Comparison of ENCODE assay signal across 8 mouse cellular contexts in the genomic region with DNA sequence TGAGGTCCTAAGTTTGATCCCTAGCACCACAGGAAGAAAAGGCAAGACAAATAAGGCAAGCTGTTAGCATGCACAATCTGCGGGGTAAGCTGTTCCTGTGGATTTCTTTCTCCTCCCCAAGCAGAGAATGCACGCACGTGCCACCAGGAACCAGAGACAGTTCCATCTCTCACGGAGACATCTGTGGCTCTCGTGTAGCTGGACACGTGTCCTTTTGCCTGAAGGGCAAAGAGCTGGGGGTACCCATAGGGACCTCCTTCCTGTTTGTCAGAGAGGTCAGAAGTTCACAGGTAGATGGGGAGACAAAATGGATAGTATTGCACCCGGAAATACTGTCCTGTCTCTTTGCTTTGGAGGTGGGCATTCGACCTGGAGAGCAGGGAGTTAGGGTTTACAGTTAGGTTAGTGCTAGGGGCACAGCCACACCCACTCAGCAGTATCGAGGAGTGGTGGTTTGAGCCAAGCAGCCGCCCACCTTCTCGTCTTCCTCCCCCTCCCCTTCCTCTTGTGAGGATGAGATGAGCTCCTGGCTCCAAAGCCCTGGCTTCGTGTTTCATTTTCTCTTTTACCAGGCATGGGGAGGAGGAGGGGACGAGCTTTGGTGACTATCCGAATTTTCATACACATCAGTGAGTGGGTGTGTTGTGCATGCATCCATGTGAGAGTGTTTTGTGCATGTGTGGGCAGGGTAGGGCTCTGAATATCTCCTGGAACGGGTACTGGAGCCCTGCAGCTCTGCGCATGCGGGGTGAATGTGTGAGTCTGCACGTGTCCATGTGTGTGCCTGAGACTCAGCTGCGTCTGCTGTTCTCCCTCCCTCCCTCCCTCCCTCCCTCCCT. TPM values are rescaled to one million over a fixed set of nuclear protein-coding genes. Genes with fewer than 3 reads are reported as not detected.
DNase-seq lines count a peak whose midpoint lies in the region; ATAC-seq lines count a peak whose summit lies in the region.

No protein-coding gene starts in this region.

- ATAC-seq in hindbrain, embryonic 15.5 days (ENCODE audit: low FRiP score, low read depth) = peak; percentile 49

- peak overlapping the region; percentile 20 for H3K9ac ChIP-seq in hindbrain, embryonic 15.5 days

- peak overlapping the region; percentile 18 for H3K4me3 ChIP-seq in hindbrain, embryonic 15.5 days

- H3K4me1 ChIP-seq in hindbrain, embryonic 15.5 days (replicated peaks) = peaks cover 92% of the 10 kb centered on the region

- WGBS in hindbrain, embryonic 15.5 days = 3% methylated on average over 18 of the region's 19 CpGs

- no peaks in the 10 kb centered on the region for H3K9me3 ChIP-seq in hindbrain, embryonic 15.5 days

- no peaks in the 10 kb centered on the region for H3K36me3 ChIP-seq in hindbrain, embryonic 15.5 days

- peak; percentile 84 for DNase-seq in ovary, adult 18-20 months (ENCODE audit: low spot score)
- DNase-seq in ovary, postnatal 10 days (ENCODE audit: low spot score) = no peak
- DNase-seq in cerebellum, postnatal 10 days = peak; percentile 93 to 97
- DNase-seq in gastrocnemius, adult 18-20 months (ENCODE audit: low spot score) = peak; percentile 86
- peak; percentile 91 to 92 for DNase-seq in layer of hippocampus, postnatal 36 days
- DNase-seq in lung, postnatal 14 days = peak; percentile 72
- DNase-seq in retina, postnatal 1 day = peak; percentile 94

- no peaks in the 10 kb centered on the region for H3K27me3 ChIP-seq in hindbrain, embryonic 15.5 days

- H3K27ac ChIP-seq in hindbrain, embryonic 15.5 days (replicated peaks) = peak overlapping the region; percentile 99

- peak overlapping the region; percentile 93 for H3K4me2 ChIP-seq in hindbrain, embryonic 15.5 days

RNA-seq across cellular contexts. Expression of gene Thra, which starts 6.6 kb away (rescaled TPM):
- total RNA-seq in gastrocnemius, adult 18-20 months (2021) = 10 to 100 TPM; 78.3 to 85.2 TPM
- 136 and 138 TPM in 2 replicates for polyA plus RNA-seq in hindbrain, embryonic 15.5 days (2015; fragmentation: Nextera tagmentation; extraction: Ambion mirVana)
- 100 to 1,000 TPM; 956 to 985 TPM for total RNA-seq in layer of hippocampus, postnatal 36 days (2021)

RNA-seq across cellular contexts. Expression of gene Med24, which starts 17.8 kb away (rescaled TPM):
- total RNA-seq in gastrocnemius, adult 18-20 months (2021) = 10 to 100 TPM; 48.1 to 53.3 TPM
- polyA plus RNA-seq in hindbrain, embryonic 15.5 days (2015; fragmentation: Nextera tagmentation; extraction: Ambion mirVana) = 67.0 and 70.3 TPM in 2 replicates
- 100 to 1,000 TPM; 127 to 140 TPM for total RNA-seq in layer of hippocampus, postnatal 36 days (2021)

RNA-seq across cellular contexts. Expression of gene Nr1d1, which starts 28.1 kb away (rescaled TPM):
- total RNA-seq in gastrocnemius, adult 18-20 months (2021) = 100 to 1,000 TPM in 1 of 2 experiments, 10 to 100 TPM in 1; 74.0 to 126 TPM
- polyA plus RNA-seq in hindbrain, embryonic 15.5 days (2015; fragmentation: Nextera tagmentation; extraction: Ambion mirVana) = 3.9 and 4.3 TPM in 2 replicates
- total RNA-seq in layer of hippocampus, postnatal 36 days (2021) = 10 to 100 TPM; 59.1 to 78.4 TPM

RNA-seq across cellular contexts. Expression of gene Csf3, which starts 46.0 kb away (rescaled TPM):
- total RNA-seq in gastrocnemius, adult 18-20 months (2021) = not detected
- not detected in 2 replicates for polyA plus RNA-seq in hindbrain, embryonic 15.5 days (2015; fragmentation: Nextera tagmentation; extraction: Ambion mirVana)
- total RNA-seq in layer of hippocampus, postnatal 36 days (2021) = not detected

RNA-seq across cellular contexts. Expression of gene Msl1, which starts 48.2 kb away (rescaled TPM):
- total RNA-seq in gastrocnemius, adult 18-20 months (2021) = 10 to 100 TPM; 50.5 to 56.4 TPM
- 31.7 and 33.1 TPM in 2 replicates for polyA plus RNA-seq in hindbrain, embryonic 15.5 days (2015; fragmentation: Nextera tagmentation; extraction: Ambion mirVana)
- total RNA-seq in layer of hippocampus, postnatal 36 days (2021) = 100 to 1,000 TPM; 185 to 187 TPM

Comparison
In these comparisons a context has a peak if more than half of its experiments do, and no peak if none do; other contexts are left out.
1. RNA of gene Thra, which starts 6.6 kb away (total RNA-seq): 956 to 985 TPM in layer of hippocampus, postnatal 36 days; 78.3 to 85.2 TPM in gastrocnemius, adult 18-20 months; every median in the first group is over 10 times any median in the second.